Mouse (Mus musculus) cerebellum, adult 2 months (tissue): ENCODE results near the gene 4931414P19Rik.

Source experiments
- CTCF ChIP-seq: fragments of 200-500 bp; IDR thresholded peaks from 2 replicates; pipeline ENCODE4 v1.5.1; 2011; ENCODE audit warnings: low read depth, mild to moderate bottlenecking, control low read depth, low read length, moderate library complexity, borderline replicate concordance; ENCODE audit not compliant: insufficient read depth
- POLR2A ChIP-seq: fragments of 200-500 bp; IDR thresholded peaks from 2 replicates; pipeline ENCODE4 v1.6.1; 2011; ENCODE audit warnings: low read length, control low read depth, borderline replicate concordance; ENCODE audit not compliant: insufficient read depth

GRCm38 (mm10) chr14:54631240-54631599, 25.4 kb upstream of the 4931414P19Rik start:
- TF ChIP-seq CTCF, result no peak
- no peak for TF ChIP-seq POLR2A
